9 mouse cellular contexts compared by ENCODE assay signal in genomic region chr15:59783393-59783781, GRCm38 (mm10).
DNase-seq lines count a peak whose midpoint lies in the region; ATAC-seq and TF ChIP-seq lines count a peak whose summit lies in the region.
"Had no signal": no experiment of that assay in that cellular context is flagged by ENCODE, and none has a peak within 500 bp of the region (broad histone marks: within the 10 kb centered on the region; RNA-seq: fewer than 3 reads in every experiment).

No protein-coding gene starts in this region.

- no peak overlapping the region for H3K27ac ChIP-seq in intestine, embryonic 14.5 days (ENCODE audit: low read depth)
- no peak overlapping the region for H3K27ac ChIP-seq in intestine, postnatal 0 days (ENCODE audit: low read depth, low read length)
- H3K27ac ChIP-seq in embryonic facial prominence, embryonic 13.5 days: no peak overlapping the region
- H3K27ac ChIP-seq in hindbrain, embryonic 16.5 days (ENCODE audit: low read depth, low read length): no peak overlapping the region
- H3K27ac ChIP-seq in midbrain, embryonic 14.5 days (replicated peaks; ENCODE audit: low read depth, low read length): no peak overlapping the region

- no peak for DNase-seq in intestine, embryonic 14.5 days (ENCODE audit: low spot score)
- no peak for DNase-seq in midbrain, embryonic 14.5 days
- DNase-seq in right cerebral cortex, postnatal 10 days (ENCODE audit: low spot score in 2 of 2): no peak
- no peak for DNase-seq in c-Kit-positive CD71-positive TER-119-positive erythroid progenitor cells, embryonic 14.5 days (ENCODE audit: low spot score)
- DNase-seq in ovary, adult 18-20 months (ENCODE audit: low spot score): no peak
- DNase-seq: thymus, postnatal 36 days had no signal

- H3K4me2 ChIP-seq in intestine, embryonic 14.5 days (ENCODE audit: low read length): peak overlapping the region; percentile 32
- no peak overlapping the region for H3K4me2 ChIP-seq in intestine, postnatal 0 days (replicated peaks; ENCODE audit: low read depth)
- H3K4me2 ChIP-seq in embryonic facial prominence, embryonic 13.5 days: peak overlapping the region; percentile 43
- peak overlapping the region; percentile 32 for H3K4me2 ChIP-seq in hindbrain, embryonic 16.5 days (ENCODE audit: low read length)
- peak overlapping the region; percentile 47 for H3K4me2 ChIP-seq in midbrain, embryonic 14.5 days (ENCODE audit: low read length)

- no peak overlapping the region for H3K4me3 ChIP-seq in intestine, embryonic 14.5 days (ENCODE audit: low read depth, low read length)
- no peak overlapping the region for H3K4me3 ChIP-seq in intestine, postnatal 0 days (ENCODE audit: low read depth, low read length)
- no peak overlapping the region for H3K4me3 ChIP-seq in embryonic facial prominence, embryonic 13.5 days
- H3K4me3 ChIP-seq in hindbrain, embryonic 16.5 days (ENCODE audit: low read length): no peak overlapping the region
- H3K4me3 ChIP-seq in midbrain, embryonic 14.5 days (replicated peaks; ENCODE audit: low read depth, low read length): peak overlapping the region; percentile 12; the same call in 1 of the 2 replicates

- no peak for TF ChIP-seq CTCF in intestine, postnatal 0 days (IDR thresholded peaks at IDR 0.05; ENCODE audit: low read depth)

- no peaks in the 10 kb centered on the region for H3K27me3 ChIP-seq in intestine, embryonic 14.5 days (replicated peaks; ENCODE audit: control insufficient read depth, insufficient read depth, low read length)
- H3K27me3 ChIP-seq in intestine, postnatal 0 days (replicated peaks; ENCODE audit: control insufficient read depth, insufficient read depth, low read length): no peaks in the 10 kb centered on the region
- peaks cover 9% of the 10 kb centered on the region; the same call in 1 of the 2 replicates for H3K27me3 ChIP-seq in embryonic facial prominence, embryonic 13.5 days
- H3K27me3 ChIP-seq in hindbrain, embryonic 16.5 days (replicated peaks; ENCODE audit: control insufficient read depth, insufficient read depth, low read length): no peaks in the 10 kb centered on the region
- H3K27me3 ChIP-seq in midbrain, embryonic 14.5 days (ENCODE audit: control insufficient read depth, insufficient read depth, low read length): no peaks in the 10 kb centered on the region

- ATAC-seq in intestine, embryonic 14.5 days (replicated peaks; ENCODE audit: low FRiP score, low TSS enrichment, low read depth): no peak
- no peak for ATAC-seq in intestine, postnatal 0 days
- no peak for ATAC-seq in embryonic facial prominence, embryonic 13.5 days (ENCODE audit: insufficient number of reproducible peaks, insufficient read depth, low FRiP score, low TSS enrichment, low read depth)
- ATAC-seq in hindbrain, embryonic 16.5 days: peak; percentile 30; the same call in 1 of the 2 replicates
- ATAC-seq in midbrain, embryonic 14.5 days (ENCODE audit: low FRiP score, low TSS enrichment): peak; percentile 38; the same call in 1 of the 2 replicates

- no peaks in the 10 kb centered on the region for H3K36me3 ChIP-seq in intestine, embryonic 14.5 days (ENCODE audit: control insufficient read depth, insufficient read depth, low read length)
- no peaks in the 10 kb centered on the region for H3K36me3 ChIP-seq in intestine, postnatal 0 days (ENCODE audit: control insufficient read depth, insufficient read depth)
- no peaks in the 10 kb centered on the region for H3K36me3 ChIP-seq in embryonic facial prominence, embryonic 13.5 days
- H3K36me3 ChIP-seq in hindbrain, embryonic 16.5 days (ENCODE audit: control insufficient read depth, insufficient read depth, low read length): no peaks in the 10 kb centered on the region; the same call in 1 of the 2 replicates
- H3K36me3 ChIP-seq in midbrain, embryonic 14.5 days (ENCODE audit: control insufficient read depth, insufficient read depth, low read length): no peaks in the 10 kb centered on the region

- peaks cover 19% of the 10 kb centered on the region for H3K4me1 ChIP-seq in intestine, embryonic 14.5 days (replicated peaks; ENCODE audit: control insufficient read depth, insufficient read depth, low read length)
- H3K4me1 ChIP-seq in intestine, postnatal 0 days (replicated peaks; ENCODE audit: control insufficient read depth, insufficient read depth, low read length): no peaks in the 10 kb centered on the region; the same call in 1 of the 2 replicates
- H3K4me1 ChIP-seq in embryonic facial prominence, embryonic 13.5 days: peaks cover 23% of the 10 kb centered on the region
- peaks cover 14% of the 10 kb centered on the region for H3K4me1 ChIP-seq in hindbrain, embryonic 16.5 days (ENCODE audit: control insufficient read depth, insufficient read depth, low read depth, low read length)
- peaks cover 9% of the 10 kb centered on the region; the same call in 1 of the 2 replicates for H3K4me1 ChIP-seq in midbrain, embryonic 14.5 days (ENCODE audit: control insufficient read depth, insufficient read depth, low read length)

- no peak overlapping the region for H3K9ac ChIP-seq in intestine, embryonic 14.5 days (ENCODE audit: low read length)
- H3K9ac ChIP-seq in intestine, postnatal 0 days (ENCODE audit: low read depth, low read length): no peak overlapping the region
- H3K9ac ChIP-seq in embryonic facial prominence, embryonic 13.5 days: no peak overlapping the region
- no peak overlapping the region for H3K9ac ChIP-seq in hindbrain, embryonic 16.5 days (ENCODE audit: low read depth, low read length)
- H3K9ac ChIP-seq in midbrain, embryonic 14.5 days (replicated peaks; ENCODE audit: low read length): peak overlapping the region; percentile 26; the same call in 1 of the 2 replicates

- H3K9me3 ChIP-seq in intestine, embryonic 14.5 days (ENCODE audit: control insufficient read depth, low read length): no peaks in the 10 kb centered on the region
- no peaks in the 10 kb centered on the region for H3K9me3 ChIP-seq in intestine, postnatal 0 days (ENCODE audit: control insufficient read depth)
- H3K9me3 ChIP-seq in embryonic facial prominence, embryonic 13.5 days: 0 out of 2 replicates have a peak, but pooled peaks cover 6% of the 10 kb centered on the region
- no peaks in the 10 kb centered on the region for H3K9me3 ChIP-seq in hindbrain, embryonic 16.5 days (ENCODE audit: control insufficient read depth, low read length)
- no peaks in the 10 kb centered on the region for H3K9me3 ChIP-seq in midbrain, embryonic 14.5 days (ENCODE audit: control insufficient read depth, low read length)

- 7% methylated on average over 6 of the region's 6 CpGs for WGBS in intestine, embryonic 14.5 days
- 13% methylated on average over 6 of the region's 6 CpGs for WGBS in intestine, postnatal 0 days
- 0% methylated on average over 6 of the region's 6 CpGs for WGBS in embryonic facial prominence, embryonic 13.5 days
- WGBS in hindbrain, embryonic 16.5 days: 2% methylated on average over 6 of the region's 6 CpGs
- 4% methylated on average over 6 of the region's 6 CpGs for WGBS in midbrain, embryonic 14.5 days

Comparison
In these comparisons a context has a peak if more than half of its experiments do, and no peak if none do; other contexts are left out.
1. ATAC-seq: peak in hindbrain, embryonic 16.5 days (single experiment) and midbrain, embryonic 14.5 days (single experiment); none in intestine, embryonic 14.5 days (single experiment), intestine, postnatal 0 days (single experiment) and embryonic facial prominence, embryonic 13.5 days (single experiment).